Mouse (Mus musculus): ENCODE data around the gene Zfp764. TPM values are rescaled to one million over a fixed set of nuclear protein-coding genes. Genes with fewer than 3 reads are reported as not detected.
"Not testable (repeated sequence)": the region's sequence is repeated elsewhere in the genome, so short reads cannot be mapped to it uniquely, and the experiment has no call there.

Gene Zfp764
- 4.7 and 6.7 TPM in 2 replicates for total RNA-seq (2014; rRNA removed)
- 2.7 and 3.6 TPM in 2 replicates for polyA plus RNA-seq (2015; fragmentation: Nextera tagmentation; extraction: Ambion mirVana)

GRCm38 (mm10) chr7:127406002-127406987 is at the start of gene Zfp764:
Gene Zfp764, minus strand, starts transcription at chr7:127406822.
- Histone ChIP-seq H3K27ac (ENCODE audit: low read depth, low read length) (peak within 1 kb of the TSS; percentile 48), H3K9ac (replicated peaks; ENCODE audit: low read length, poor library complexity, severe bottlenecking) (peak within 1 kb of the TSS; percentile 68), H3K4me2 (ENCODE audit: low read depth, low read length, poor library complexity, severe bottlenecking) (peak within 1 kb of the TSS; percentile 78), H3K4me3 (ENCODE audit: low read depth, low read length) (peak within 1 kb of the TSS; percentile 50)
- peak; percentile 87 for ATAC-seq (ENCODE audit: low FRiP score)
- peak; percentile 92 for DNase-seq (ENCODE audit: low spot score)
- not testable (repeated sequence) for H3K36me3 ChIP-seq (ENCODE audit: insufficient read depth, low read length); H3K4me1 ChIP-seq (ENCODE audit: insufficient read depth, low read length); H3K9me3 ChIP-seq (ENCODE audit: low read length); H3K27me3 ChIP-seq (ENCODE audit: insufficient read depth, low read length)
- WGBS, result 5% methylated on average over 40 of the region's 40 CpGs
- TF ChIP-seq CTCF (IDR thresholded peaks at IDR 0.05), result peak; percentile 85

- Histone ChIP-seq H3K4me2 (ENCODE audit: low read depth, low read length, poor library complexity, severe bottlenecking) (no peak overlapping the region), H3K4me1 (ENCODE audit: insufficient read depth, low read length) (peaks cover 7% of the 10 kb centered on the region; the same call in 1 of the 2 replicates), H3K36me3 (ENCODE audit: insufficient read depth, low read length) (peaks cover 11% of the 10 kb centered on the region), H3K9me3 (ENCODE audit: low read length) (peaks cover 5% of the 10 kb centered on the region; the same call in 1 of the 2 replicates), H3K27ac (ENCODE audit: low read depth, low read length) (no peak overlapping the region), H3K4me3 (ENCODE audit: low read depth, low read length) (no peak overlapping the region), H3K27me3 (ENCODE audit: insufficient read depth, low read length) (no peaks in the 10 kb centered on the region), H3K9ac (replicated peaks; ENCODE audit: low read length, poor library complexity, severe bottlenecking) (no peak overlapping the region)
- 91% methylated on average over 7 of the region's 7 CpGs for WGBS
- DNase-seq (ENCODE audit: low spot score) (no peak), ATAC-seq (ENCODE audit: low FRiP score) (no peak)
- no peak for TF ChIP-seq CTCF (IDR thresholded peaks at IDR 0.05)
These were observed 48.3 kb upstream of the Zfp764 start for GRCm38 (mm10) chr7:127454905-127455304.

GRCm38 (mm10) chr7:127453056-127453455 is 46.4 kb upstream of the Zfp764 start:
- Histone ChIP-seq H3K27ac (ENCODE audit: low read depth, low read length) (no peak overlapping the region), H3K9ac (replicated peaks; ENCODE audit: low read length, poor library complexity, severe bottlenecking) (no peak overlapping the region), H3K4me3 (ENCODE audit: low read depth, low read length) (no peak overlapping the region), H3K4me1 (ENCODE audit: insufficient read depth, low read length) (peaks cover 7% of the 10 kb centered on the region; the same call in 1 of the 2 replicates), H3K4me2 (ENCODE audit: low read depth, low read length, poor library complexity, severe bottlenecking) (no peak overlapping the region), H3K9me3 (ENCODE audit: low read length) (peaks cover 5% of the 10 kb centered on the region; the same call in 1 of the 2 replicates), H3K27me3 (ENCODE audit: insufficient read depth, low read length) (no peaks in the 10 kb centered on the region), H3K36me3 (ENCODE audit: insufficient read depth, low read length) (peaks cover 8% of the 10 kb centered on the region)
- ATAC-seq (ENCODE audit: low FRiP score), result no peak
- DNase-seq (ENCODE audit: low spot score), result no peak
- WGBS, result 95% methylated on average over 2 of the region's 2 CpGs
- no peak for TF ChIP-seq CTCF (IDR thresholded peaks at IDR 0.05)

DNA sequence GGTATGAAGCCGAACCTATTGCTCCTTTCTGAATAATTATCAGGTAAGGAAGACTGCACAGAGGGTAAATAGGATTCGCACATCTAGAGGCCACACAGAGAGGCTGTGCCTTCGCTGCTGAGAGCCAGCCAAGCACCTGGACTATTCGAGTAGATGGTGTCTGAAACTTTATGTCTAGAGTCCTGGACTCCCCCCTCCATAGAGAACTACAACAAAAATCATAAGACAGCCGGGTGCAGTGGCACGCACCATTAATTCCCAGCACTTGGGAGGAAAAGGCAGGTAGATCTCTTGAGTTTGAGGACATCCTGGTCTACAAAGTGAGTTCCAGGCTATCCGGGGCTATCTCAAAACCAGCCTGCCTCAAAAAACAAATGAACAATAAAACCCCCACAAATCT is 43.3 kb upstream of the Zfp764 start:
- 75% methylated on average over 7 of the region's 7 CpGs for WGBS

GRCm38 (mm10) chr7:127448521-127449300 is 42.1 kb upstream of the Zfp764 start, which contains the start of gene Zfp689:
Gene Zfp689, minus strand, starts transcription at chr7:127449158.
- Histone ChIP-seq H3K4me1 (ENCODE audit: insufficient read depth, low read length) (peaks cover 7% of the 10 kb centered on the region; the same call in 1 of the 2 replicates), H3K9me3 (ENCODE audit: low read length) (no peaks in the 10 kb centered on the region), H3K9ac (replicated peaks; ENCODE audit: low read length, poor library complexity, severe bottlenecking) (peak within 1 kb of the TSS; percentile 93), H3K4me3 (ENCODE audit: low read depth, low read length) (peak within 1 kb of the TSS; percentile 95), H3K27me3 (ENCODE audit: insufficient read depth, low read length) (no peaks in the 10 kb centered on the region), H3K36me3 (ENCODE audit: insufficient read depth, low read length) (peaks cover 11% of the 10 kb centered on the region), H3K27ac (ENCODE audit: low read depth, low read length) (peak within 1 kb of the TSS; percentile 95), H3K4me2 (ENCODE audit: low read depth, low read length, poor library complexity, severe bottlenecking) (peak within 1 kb of the TSS; percentile 54)
- TF ChIP-seq CTCF (IDR thresholded peaks at IDR 0.05), result peak; percentile 32
- WGBS, result under 1% methylated on average over 49 of the region's 54 CpGs
- ATAC-seq (ENCODE audit: low FRiP score), result peak; percentile 93
- peak; percentile 98 for DNase-seq (ENCODE audit: low spot score)

More for the DNA sequence above, 43.3 kb upstream of the Zfp764 start:
- Histone ChIP-seq H3K27ac (ENCODE audit: low read depth, low read length) (peak overlapping the region; percentile 95; the same call in 1 of the 2 replicates), H3K4me2 (ENCODE audit: low read depth, low read length, poor library complexity, severe bottlenecking) (peak overlapping the region; percentile 54), H3K9ac (replicated peaks; ENCODE audit: low read length, poor library complexity, severe bottlenecking) (peak overlapping the region; percentile 52; the same call in 1 of the 2 replicates), H3K9me3 (ENCODE audit: low read length) (no peaks in the 10 kb centered on the region), H3K4me3 (ENCODE audit: low read depth, low read length) (peak overlapping the region; percentile 95), H3K27me3 (ENCODE audit: insufficient read depth, low read length) (no peaks in the 10 kb centered on the region), H3K4me1 (ENCODE audit: insufficient read depth, low read length) (peaks cover 7% of the 10 kb centered on the region; the same call in 1 of the 2 replicates), H3K36me3 (ENCODE audit: insufficient read depth, low read length) (peaks cover 3% of the 10 kb centered on the region; the same call in 1 of the 2 replicates)
- DNase-seq (ENCODE audit: low spot score) (no peak), ATAC-seq (ENCODE audit: low FRiP score) (no peak)
- TF ChIP-seq CTCF (IDR thresholded peaks at IDR 0.05), result no peak

Measured in midbrain, postnatal 0 days (tissue).